Mouse (Mus musculus): Measurements from ENCODE around the gene Prrg2. TPM values are rescaled to one million over a fixed set of nuclear protein-coding genes. Genes with fewer than 3 reads are reported as not detected.

The Prrg2 gene
- polyA plus RNA-seq, 1 experiment = 27.3 TPM

DNA sequence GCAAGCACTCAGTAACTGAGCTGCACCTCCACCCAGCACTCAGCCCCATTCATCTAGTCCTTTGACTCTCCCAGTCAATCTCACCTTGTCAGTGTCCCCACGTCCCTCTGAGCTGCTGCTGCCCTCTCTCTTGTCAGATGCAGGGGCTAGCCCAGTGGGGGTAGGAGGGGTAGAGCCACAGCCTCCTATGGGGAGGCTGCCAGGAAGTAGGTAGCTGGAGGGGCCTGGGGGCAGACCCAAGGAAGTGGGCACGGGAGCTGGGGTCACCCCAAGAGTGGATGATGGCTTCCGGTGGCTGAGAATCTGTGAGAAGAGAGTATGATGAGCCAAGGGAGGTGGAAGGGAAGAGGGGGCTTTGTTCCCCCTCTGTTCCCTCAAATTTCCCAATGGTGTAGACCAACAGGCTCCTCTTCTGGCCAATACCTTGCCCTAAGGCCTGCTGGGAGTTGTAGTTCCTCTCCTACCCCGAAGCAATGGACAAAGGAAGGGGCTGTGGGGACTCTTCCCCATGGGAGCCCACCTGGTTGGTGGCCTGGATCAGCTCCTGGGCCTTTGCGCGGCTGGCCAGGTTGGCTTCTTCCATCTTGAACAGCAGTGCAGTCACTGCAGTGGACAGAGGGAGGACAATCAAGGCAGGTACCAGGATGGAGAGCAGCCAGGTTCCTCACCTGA lies 57.0 kb downstream of the Prrg2 start:
- Histone ChIP-seq H3K27me3 (ENCODE audit: control insufficient read depth, insufficient read depth, low read length) (no peaks in the 10 kb centered on the region), H3K27ac (ENCODE audit: control insufficient read depth, insufficient read depth, low read depth, low read length) (no peak overlapping the region), H3K4me3 (ENCODE audit: control insufficient read depth, low read depth, low read length) (no peak overlapping the region), H3K36me3 (ENCODE audit: control insufficient read depth, insufficient read depth, low read length) (peaks cover 3% of the 10 kb centered on the region), H3K4me1 (ENCODE audit: control insufficient read depth, insufficient read depth, low read length) (no peaks in the 10 kb centered on the region)
- TF ChIP-seq POLR2A (IDR thresholded peaks at IDR 0.05; ENCODE audit: control insufficient read depth, low read depth, low read length) (no peak), CTCF (IDR thresholded peaks at IDR 0.05; ENCODE audit: control insufficient read depth, insufficient read depth, insufficient replicate concordance, low read depth, low read length) (no peak)

GRCm38 (mm10) chr7:45004546-45004945 lies 57.9 kb downstream of the Prrg2 start:
- TF ChIP-seq CTCF (IDR thresholded peaks at IDR 0.05; ENCODE audit: control insufficient read depth, insufficient read depth, insufficient replicate concordance, low read depth, low read length) (no peak), POLR2A (IDR thresholded peaks at IDR 0.05; ENCODE audit: control insufficient read depth, low read depth, low read length) (no peak)
- H3K4me1 ChIP-seq (ENCODE audit: control insufficient read depth, insufficient read depth, low read length) = peaks cover 4% of the 10 kb centered on the region
- H3K36me3 ChIP-seq (ENCODE audit: control insufficient read depth, insufficient read depth, low read length) = peaks cover 5% of the 10 kb centered on the region
- no peak overlapping the region for H3K27ac ChIP-seq (ENCODE audit: control insufficient read depth, insufficient read depth, low read depth, low read length)
- H3K27me3 ChIP-seq (ENCODE audit: control insufficient read depth, insufficient read depth, low read length) = no peaks in the 10 kb centered on the region
- H3K4me3 ChIP-seq (ENCODE audit: control insufficient read depth, low read depth, low read length) = no peak overlapping the region

Other genes starting within 250 kb of the Prrg2 start
- 181 and 183 TPM in 2 replicates for gene Nup62, start 246.6 kb downstream of the Prrg2 start, polyA plus RNA-seq (2012; rRNA removed)
- 97.2 and 97.6 TPM in 2 replicates for gene Il4i1, start 246.3 kb downstream of the Prrg2 start, polyA plus RNA-seq (2012; rRNA removed)
- gene Atf5, start 246.0 kb downstream of the Prrg2 start, polyA plus RNA-seq (2012; rRNA removed) = 21.6 TPM in 2 replicates
- 31.5 and 35.7 TPM in 2 replicates for gene Akt1s1, start 213.7 kb downstream of the Prrg2 start, polyA plus RNA-seq (2012; rRNA removed)
- 24.4 and 28.5 TPM in 2 replicates for gene Tbc1d17, start 213.6 kb downstream of the Prrg2 start, polyA plus RNA-seq (2012; rRNA removed)
- 26.5 and 29.4 TPM in 2 replicates for gene Pnkp, start 205.5 kb downstream of the Prrg2 start, polyA plus RNA-seq (2012; rRNA removed)
- 171 and 187 TPM in 2 replicates for gene Ptov1, start 192.9 kb downstream of the Prrg2 start, polyA plus RNA-seq (2012; rRNA removed)
- gene Med25, start 170.0 kb downstream of the Prrg2 start, polyA plus RNA-seq (2012; rRNA removed) = 143 and 206 TPM in 2 replicates
- 39.2 and 40.0 TPM in 2 replicates for gene Fuz, start 166.6 kb downstream of the Prrg2 start, polyA plus RNA-seq (2012; rRNA removed)
- 323 and 343 TPM in 2 replicates for gene Ap2a1, start 133.2 kb downstream of the Prrg2 start, polyA plus RNA-seq (2012; rRNA removed)
- gene Tsks, start 119.5 kb downstream of the Prrg2 start, polyA plus RNA-seq (2012; rRNA removed) = 1,042 and 1,092 TPM in 2 replicates
- 137 and 148 TPM in 2 replicates for gene Cpt1c, start 87.8 kb downstream of the Prrg2 start, polyA plus RNA-seq (2012; rRNA removed)
- 59.6 and 60.1 TPM in 2 replicates for gene Prmt1, start 76.1 kb downstream of the Prrg2 start, polyA plus RNA-seq (2012; rRNA removed)
- 108 and 114 TPM in 2 replicates for gene Irf3, start 65.0 kb downstream of the Prrg2 start, polyA plus RNA-seq (2012; rRNA removed)
- 85.4 and 93.5 TPM in 2 replicates for gene Bcl2l12, start 64.0 kb downstream of the Prrg2 start, polyA plus RNA-seq (2012; rRNA removed)
- 25.1 and 27.4 TPM in 2 replicates for gene Scaf1, start 46.3 kb downstream of the Prrg2 start, polyA plus RNA-seq (2012; rRNA removed)
- gene Rras, start 44.7 kb downstream of the Prrg2 start, polyA plus RNA-seq (2012; rRNA removed) = 43.4 and 44.2 TPM in 2 replicates
- gene Prr12, start 9.8 kb downstream of the Prrg2 start, polyA plus RNA-seq (2012; rRNA removed) = 3.4 and 3.5 TPM in 2 replicates
- 115 and 123 TPM in 2 replicates for gene Nosip, start 248 bp downstream of the Prrg2 start, polyA plus RNA-seq (2012; rRNA removed)
- 10.4 and 16.3 TPM in 2 replicates for gene Rcn3, start 29.5 kb upstream of the Prrg2 start, polyA plus RNA-seq (2012; rRNA removed)
- 5.4 and 5.8 TPM in 2 replicates for gene Fcgrt, start 41.2 kb upstream of the Prrg2 start, polyA plus RNA-seq (2012; rRNA removed)
- gene Rps11, start 61.8 kb upstream of the Prrg2 start, polyA plus RNA-seq (2012; rRNA removed) = 169 and 192 TPM in 2 replicates
- 859 and 869 TPM in 2 replicates for gene Rpl13a, start 66.1 kb upstream of the Prrg2 start, polyA plus RNA-seq (2012; rRNA removed)
- 0.06 and 0.41 TPM in 2 replicates for gene Gm45713, start 73.6 kb upstream of the Prrg2 start, polyA plus RNA-seq (2012; rRNA removed)
- 3.8 and 3.9 TPM in 2 replicates for gene Flt3l, start 73.8 kb upstream of the Prrg2 start, polyA plus RNA-seq (2012; rRNA removed)
- gene Pih1d1, start 91.6 kb upstream of the Prrg2 start, polyA plus RNA-seq (2012; rRNA removed) = 258 and 295 TPM in 2 replicates
- 12.8 and 13.4 TPM in 2 replicates for gene Aldh16a1, start 91.9 kb upstream of the Prrg2 start, polyA plus RNA-seq (2012; rRNA removed)
- 33.5 and 34.1 TPM in 2 replicates for gene Slc17a7, start 101.3 kb upstream of the Prrg2 start, polyA plus RNA-seq (2012; rRNA removed)
- 3.9 and 5.4 TPM in 2 replicates for gene Gfy, start 116.9 kb upstream of the Prrg2 start, polyA plus RNA-seq (2012; rRNA removed)
- gene Pth2, start 118.3 kb upstream of the Prrg2 start, polyA plus RNA-seq (2012; rRNA removed) = 21.9 and 28.2 TPM in 2 replicates
- gene Ccdc155, start 142.2 kb upstream of the Prrg2 start, polyA plus RNA-seq (2012; rRNA removed) = 78.3 and 81.9 TPM in 2 replicates
- 1,273 and 1,348 TPM in 2 replicates for gene Dkkl1, start 149.5 kb upstream of the Prrg2 start, polyA plus RNA-seq (2012; rRNA removed)
- gene Tead2, start 153.1 kb upstream of the Prrg2 start, polyA plus RNA-seq (2012; rRNA removed) = 43.1 and 60.2 TPM in 2 replicates
- gene Cd37, start 176.4 kb upstream of the Prrg2 start, polyA plus RNA-seq (2012; rRNA removed) = 78.0 and 87.4 TPM in 2 replicates
- 76.9 and 81.4 TPM in 2 replicates for gene Slc6a16, start 178.4 kb upstream of the Prrg2 start, polyA plus RNA-seq (2012; rRNA removed)
- gene Slc6a21, start 214.8 kb upstream of the Prrg2 start, polyA plus RNA-seq (2012; rRNA removed) = 785 and 851 TPM in 2 replicates

All from testis, adult 2 months (tissue).